Mouse (Mus musculus): Measurements from ENCODE around the gene Gm10644.
A peak's percentile ranks its signal among the peaks of the same experiment; 100 is the strongest.

Gene Gm10644

GRCm38 (mm10) chr8:83898456-83898855, 56.5 kb downstream of the Gm10644 start:
- DNase-seq (ENCODE audit: low spot score in 2 of 2), result no peak

GRCm38 (mm10) chr8:83897211-83897610, 57.8 kb downstream of the Gm10644 start:
- no peak for DNase-seq (ENCODE audit: low spot score in 2 of 2)

GRCm38 (mm10) chr8:83896461-83896860, 58.5 kb downstream of the Gm10644 start:
- no peak for DNase-seq (ENCODE audit: low spot score in 2 of 2)

GRCm38 (mm10) chr8:83895894-83896293, 59.1 kb downstream of the Gm10644 start:
- no peak for DNase-seq (ENCODE audit: low spot score in 2 of 2)

- peak; percentile 67 to 74 for DNase-seq (ENCODE audit: low spot score in 2 of 2)
Observed at GRCm38 (mm10) chr8:83893915-83894314, 61.1 kb downstream of the Gm10644 start.

- no peak for DNase-seq (ENCODE audit: low spot score in 2 of 2)
Observed at GRCm38 (mm10) chr8:83892061-83892460, 62.9 kb downstream of the Gm10644 start.

GRCm38 (mm10) chr8:83888409-83888808, 66.6 kb downstream of the Gm10644 start:
- DNase-seq (ENCODE audit: low spot score in 2 of 2), result no peak

Data from urinary bladder, adult 18-20 months (tissue).